ENCODE assay signal across 9 mouse cellular contexts in genomic region chr6:139577026-139577861, GRCm38 (mm10). TPM values are rescaled to one million over a fixed set of nuclear protein-coding genes. Genes with fewer than 3 reads are reported as not detected.
DNase-seq lines count a peak whose midpoint lies in the region; ATAC-seq and TF ChIP-seq lines count a peak whose summit lies in the region.
"Had no signal": no experiment of that assay in that cellular context is flagged by ENCODE, and none has a peak within 500 bp of the region (broad histone marks: within the 10 kb centered on the region; RNA-seq: fewer than 3 reads in every experiment).

No protein-coding gene starts in this region.

- ATAC-seq in heart, embryonic 12.5 days (ENCODE audit: insufficient number of reproducible peaks, low FRiP score) = no peak
- ATAC-seq in forebrain, embryonic 15.5 days (replicated peaks) = peak; percentile 58; the same call in 1 of the 2 replicates

- H3K9me3 ChIP-seq in heart, embryonic 12.5 days (replicated peaks) = no peaks in the 10 kb centered on the region
- H3K9me3 ChIP-seq in ES-E14 (ENCODE audit: control insufficient read depth, insufficient read depth, low read depth, low read length) = no peaks in the 10 kb centered on the region
- no peaks in the 10 kb centered on the region for H3K9me3 ChIP-seq in forebrain, embryonic 15.5 days

- in situ Hi-C loops in ES-E14 (cut with MboI; ENCODE audit: low sequenced_read_pairs in 2 of 2, unreplicated experiment in 2 of 2) = no loop called here

- H3K4me1 ChIP-seq in heart, embryonic 12.5 days (replicated peaks) = 0 out of 2 replicates have a peak, but pooled peaks cover 7% of the 10 kb centered on the region
- H3K4me1 ChIP-seq in ES-E14 (ENCODE audit: control insufficient read depth in 2 of 2, insufficient read depth in 2 of 2, low read length in 2 of 2, poor library complexity in 1 of 2) = no peaks in the 10 kb centered on the region
- H3K4me1 ChIP-seq in forebrain, embryonic 15.5 days = no peaks in the 10 kb centered on the region

- H3K27ac ChIP-seq in heart, embryonic 12.5 days (ENCODE audit: poor library complexity, severe bottlenecking) = no peak overlapping the region
- H3K27ac ChIP-seq in ES-E14 (ENCODE audit: insufficient read depth, low read depth, low read length, poor library complexity, severe bottlenecking) = no peak overlapping the region
- no peak overlapping the region for H3K27ac ChIP-seq in forebrain, embryonic 15.5 days (replicated peaks)

- no peaks in the 10 kb centered on the region for H3K27me3 ChIP-seq in heart, embryonic 12.5 days (replicated peaks)
- no peaks in the 10 kb centered on the region for H3K27me3 ChIP-seq in forebrain, embryonic 15.5 days

- no peak for DNase-seq in heart, postnatal 36 days
- no peak for DNase-seq in ES-E14 (ENCODE audit: low read depth, low spot score)
- peak; percentile 43 for DNase-seq in mesoderm, embryonic 11.5 days (ENCODE audit: low read depth, low spot score)
- no peak for DNase-seq in spleen, postnatal 4 days (ENCODE audit: low spot score in 2 of 2)
- no peak for DNase-seq in adrenal gland, adult 8-10 months
- no peak for DNase-seq in T-cell, adult 2 months (ENCODE audit: low spot score)

- 50% methylated on average over 18 of the region's 18 CpGs for WGBS in heart, embryonic 12.5 days
- WGBS in forebrain, embryonic 15.5 days = 58% methylated on average over 18 of the region's 18 CpGs

- intact Hi-C loops in heart, postnatal 36 days (cut with DNase I) = loop anchor here (5.0 kb wide), 1 partner anchor 330 kb away; no protein-coding TSS in a partner anchor

- H3K36me3 ChIP-seq in heart, embryonic 12.5 days = no peaks in the 10 kb centered on the region
- H3K36me3 ChIP-seq in ES-E14 (ENCODE audit: control insufficient read depth, insufficient read depth, low read length, poor library complexity, severe bottlenecking) = no peaks in the 10 kb centered on the region
- H3K36me3 ChIP-seq in forebrain, embryonic 15.5 days = no peaks in the 10 kb centered on the region

- H3K4me3 ChIP-seq in heart, embryonic 12.5 days = no peak overlapping the region
- H3K4me3 ChIP-seq in ES-E14 (ENCODE audit: insufficient read depth in 1 of 2, low read depth in 1 of 2, low read length in 2 of 2, poor library complexity in 1 of 2, severe bottlenecking in 1 of 2) = no peak overlapping the region
- H3K4me3 ChIP-seq in forebrain, embryonic 15.5 days = no peak overlapping the region

- H3K9ac ChIP-seq in heart, embryonic 12.5 days = no peak overlapping the region
- H3K9ac ChIP-seq in ES-E14 (ENCODE audit: insufficient read depth, low read depth, low read length, poor library complexity, severe bottlenecking) = no peak overlapping the region
- H3K9ac ChIP-seq in forebrain, embryonic 15.5 days (replicated peaks) = no peak overlapping the region

- H3K4me2 ChIP-seq in heart, embryonic 12.5 days = peak overlapping the region; percentile 46
- 0 out of 2 replicates have a peak overlapping the region, but pooled peaks have one; percentile 19 for H3K4me2 ChIP-seq in forebrain, embryonic 15.5 days (replicated peaks)

TF ChIP-seq in ES-E14, 5 proteins besides CTCF, POLR2A, EP300 and RAD21:
- TF ChIP-seq ZC3H11A (IDR thresholded peaks at IDR 0.05; ENCODE audit: borderline replicate concordance, low read depth, low read length) (0 out of 2 replicates have a peak, but pooled peaks have one; percentile 32), HCFC1 (IDR thresholded peaks at IDR 0.05; ENCODE audit: borderline replicate concordance, insufficient read depth, low read length) (no peak), ZNF384 (IDR thresholded peaks at IDR 0.05; ENCODE audit: low read depth, low read length) (no peak), MAFK (IDR thresholded peaks at IDR 0.05; ENCODE audit: insufficient read depth, low read depth, low read length) (no peak), CHD2 (IDR thresholded peaks at IDR 0.05; ENCODE audit: low read depth, low read length) (no peak)

RNA-seq across cellular contexts. Expression of gene Pik3c2g, which starts 9.8 kb away (rescaled TPM):
- 0.63 and 0.87 TPM in 2 replicates for polyA plus RNA-seq in heart, embryonic 12.5 days (2016; fragmentation: Nextera tagmentation; extraction: Ambion mirVana)
- total RNA-seq in heart, postnatal 36 days (2021) = not detected
- total RNA-seq in ES-E14 (2012; rRNA removed) = not detected in 2 replicates
- polyA plus RNA-seq in forebrain, embryonic 15.5 days (2015; fragmentation: Nextera tagmentation; extraction: Ambion mirVana) = 0.05 and 0.10 TPM in 2 replicates
- total RNA-seq in adrenal gland, adult 8-10 months (2022) = 1 to 10 TPM in 2 of 4 experiments, not detected in 2; 9.4 to 10.0 TPM
- total RNA-seq: gastrocnemius, adult 18-20 months had no signal
